Mouse (Mus musculus): ENCODE measurements around the gene Dok1. TPM values are rescaled to one million over a fixed set of nuclear protein-coding genes. Genes with fewer than 3 reads are reported as not detected.
A peak's percentile ranks its signal among the peaks of the same experiment; 100 is the strongest.

Dok1 gene
- total RNA-seq, 2 experiments from 2014 or later = 1.1 to 1.6 TPM

- intact Hi-C loops (cut with DNase I) = loop anchor here (1.0 kb wide), 3 partner anchors 24 to 57 kb away; no protein-coding TSS in a partner anchor
- peak; percentile 99 for DNase-seq (ENCODE audit: low spot score in 2 of 2)
These were observed 21.0 kb upstream of the Dok1 start, which contains the start of gene Aup1 for GRCm38 (mm10) chr6:83054074-83054851. Aup1 (plus strand) TSS chr6:83054521.

DNA sequence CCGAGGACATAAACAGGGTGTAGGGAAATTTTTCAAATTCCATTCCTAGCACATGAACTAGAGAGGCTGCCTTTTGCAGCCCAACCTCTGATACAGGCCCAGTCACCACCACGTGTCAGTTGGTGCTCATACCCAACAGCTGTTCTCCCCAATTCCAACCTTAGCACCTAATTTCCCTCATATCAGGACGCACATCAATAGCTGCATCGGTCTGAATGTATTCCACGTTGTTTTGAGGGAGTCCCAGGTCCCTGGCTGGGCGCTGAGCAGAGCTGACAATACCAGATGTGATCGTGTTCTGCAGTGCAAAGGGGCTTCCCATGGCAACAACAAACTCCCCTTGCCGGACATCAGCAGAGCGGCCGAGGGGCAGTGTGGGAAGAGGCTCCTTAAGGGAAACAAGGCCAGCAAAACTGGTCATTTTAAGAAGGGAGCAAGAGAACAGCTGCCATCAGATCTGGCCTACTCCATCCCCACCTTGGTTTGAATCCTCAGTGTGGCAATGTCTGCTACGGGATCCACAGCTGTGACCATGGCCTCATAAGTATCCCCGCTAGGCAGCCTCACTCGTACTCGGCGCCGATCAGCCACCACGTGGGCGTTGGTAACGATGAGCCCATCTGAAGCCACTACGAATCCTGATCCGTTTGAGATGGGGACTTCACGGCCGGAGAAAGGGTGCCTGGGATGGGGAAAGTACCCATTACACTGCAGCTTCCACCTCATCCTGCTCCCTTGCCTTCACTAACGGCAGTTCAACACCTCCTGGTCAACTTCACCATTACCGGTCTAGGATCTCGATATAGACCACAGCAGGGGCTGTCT is 20.1 kb upstream of the Dok1 start:
- intact Hi-C loops (cut with DNase I) = no loop called here
- DNase-seq (ENCODE audit: low spot score in 2 of 2) = peak; percentile 40 to 49

DNA sequence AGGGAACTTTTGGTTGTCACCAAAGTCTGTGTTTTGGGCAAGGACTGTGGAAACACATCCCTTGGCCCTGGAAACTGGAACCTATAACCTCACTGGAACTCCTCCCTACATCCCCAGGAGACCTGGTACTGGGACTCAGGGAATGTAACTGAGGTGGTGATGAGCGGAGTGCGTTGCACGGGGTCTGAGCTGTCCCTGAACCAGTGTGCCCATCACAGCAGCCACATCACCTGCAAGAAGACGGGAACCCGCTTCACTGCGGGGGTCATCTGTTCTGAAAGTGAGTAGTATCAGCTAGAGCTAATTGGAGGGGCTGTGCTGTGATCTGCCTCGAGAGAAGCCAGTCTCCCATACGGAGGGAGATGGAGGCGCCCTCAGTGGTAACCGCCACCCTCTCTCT is 16.1 kb upstream of the Dok1 start:
- no peak for DNase-seq (ENCODE audit: low spot score in 2 of 2)
- intact Hi-C loops (cut with DNase I) = no loop called here

- intact Hi-C loops (cut with DNase I) = no loop called here
- no peak for DNase-seq (ENCODE audit: low spot score in 2 of 2)
These were observed 11.5 kb upstream of the Dok1 start for GRCm38 (mm10) chr6:83044742-83045141.

DNA sequence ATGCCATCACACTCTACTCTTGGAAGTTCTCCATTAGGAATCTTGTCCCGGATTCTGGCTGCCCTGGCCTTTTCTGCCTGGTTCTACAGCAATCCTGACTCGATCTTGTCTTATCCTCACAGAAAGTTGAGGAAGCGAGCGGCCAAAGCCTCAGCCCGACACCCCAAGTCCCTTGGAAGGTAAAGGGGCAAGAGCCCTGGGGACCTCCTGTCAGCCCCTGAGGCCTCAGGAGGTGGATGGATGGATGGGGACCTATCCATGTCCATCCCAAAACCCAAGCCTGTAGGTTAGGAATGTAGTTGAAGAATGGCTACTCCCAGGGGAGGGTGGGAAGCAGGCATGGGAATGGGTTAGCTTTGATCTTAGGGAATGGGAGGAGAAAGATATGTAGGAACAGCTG is 10.7 kb upstream of the Dok1 start:
- intact Hi-C loops (cut with DNase I) = no loop called here
- DNase-seq (ENCODE audit: low spot score in 2 of 2) = no peak

DNA sequence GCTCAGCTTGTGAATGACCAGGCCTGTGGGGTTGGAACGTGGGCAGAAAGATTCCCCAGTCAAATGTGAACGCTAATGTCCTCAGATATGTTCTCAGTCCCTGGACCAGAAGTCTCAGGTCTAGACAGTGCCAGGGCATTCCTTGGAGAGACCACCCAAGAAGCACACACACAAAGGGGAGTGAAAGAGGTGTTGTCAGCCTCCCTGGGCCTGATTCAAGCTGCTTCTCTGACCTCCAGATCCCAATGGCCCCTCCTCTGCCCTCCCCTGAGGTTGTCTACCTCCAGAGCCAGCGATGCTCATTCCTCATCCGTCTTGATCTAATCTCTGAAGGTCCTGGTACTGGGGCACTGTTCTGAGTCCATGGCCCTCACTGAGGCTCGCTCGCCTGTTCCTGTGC is 10.3 kb upstream of the Dok1 start:
- no peak for DNase-seq (ENCODE audit: low spot score in 2 of 2)
- intact Hi-C loops (cut with DNase I) = no loop called here

DNA sequence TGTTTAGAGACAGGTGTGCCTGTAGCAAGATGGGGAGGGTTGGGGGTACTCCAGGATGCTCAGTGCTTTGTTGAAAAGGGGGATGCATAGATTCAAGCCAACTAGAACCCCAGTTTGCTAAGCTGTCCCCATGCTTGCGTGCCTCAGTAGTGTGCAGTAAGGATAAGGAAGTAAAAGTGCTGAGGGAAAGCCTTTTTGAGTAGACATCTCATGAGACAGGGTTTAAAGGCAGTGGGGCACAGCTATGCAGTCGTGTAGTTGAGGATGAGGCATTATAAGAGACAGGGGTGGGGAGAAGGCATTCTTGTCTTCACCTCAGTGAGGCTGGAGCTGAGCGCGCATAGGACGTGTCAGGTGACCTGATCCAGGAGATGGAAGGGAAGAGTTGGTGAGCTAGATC is 7.3 kb upstream of the Dok1 start:
- intact Hi-C loops (cut with DNase I) = no loop called here
- no peak for DNase-seq (ENCODE audit: low spot score in 2 of 2)

- intact Hi-C loops (cut with DNase I) = no loop called here
- peak; percentile 83 to 86 for DNase-seq (ENCODE audit: low spot score in 2 of 2)
These were observed 5.3 kb upstream of the Dok1 start for GRCm38 (mm10) chr6:83038496-83039012.

GRCm38 (mm10) chr6:83037188-83037587 is 3.9 kb upstream of the Dok1 start:
- no peak for DNase-seq (ENCODE audit: low spot score in 2 of 2)
- intact Hi-C loops (cut with DNase I) = no loop called here

DNA sequence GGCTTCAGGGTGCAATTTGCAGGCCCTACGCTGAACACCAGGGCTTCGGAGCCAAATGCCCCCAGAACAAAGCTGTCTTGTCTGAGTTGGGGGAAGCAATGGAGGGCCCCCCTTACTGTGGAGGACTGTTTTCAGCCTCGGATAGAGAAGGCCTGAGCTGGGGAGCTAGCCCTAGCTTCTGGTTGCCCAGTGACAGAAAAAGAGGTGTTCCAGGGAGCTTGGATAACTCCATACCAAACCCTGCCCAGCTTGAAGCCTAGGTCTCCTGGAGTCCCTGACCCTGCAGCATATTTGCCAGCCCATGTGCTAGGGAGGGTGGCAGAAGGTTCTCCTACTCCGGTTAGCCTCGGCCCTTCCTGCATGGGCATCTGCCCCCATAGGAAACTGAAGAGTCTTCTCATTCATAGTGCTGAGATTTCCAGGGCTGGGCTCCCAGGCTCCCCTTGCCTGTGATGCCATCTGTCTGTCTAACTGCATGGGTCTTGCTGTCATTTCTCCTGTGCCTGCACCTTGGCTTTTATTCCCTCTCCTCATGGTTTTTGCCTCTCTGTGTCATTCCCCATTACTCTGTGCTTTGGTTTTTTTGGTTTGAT is 1.3 kb upstream of the Dok1 start:
- DNase-seq (ENCODE audit: low spot score in 2 of 2) = no peak
- intact Hi-C loops (cut with DNase I) = no loop called here

DNA sequence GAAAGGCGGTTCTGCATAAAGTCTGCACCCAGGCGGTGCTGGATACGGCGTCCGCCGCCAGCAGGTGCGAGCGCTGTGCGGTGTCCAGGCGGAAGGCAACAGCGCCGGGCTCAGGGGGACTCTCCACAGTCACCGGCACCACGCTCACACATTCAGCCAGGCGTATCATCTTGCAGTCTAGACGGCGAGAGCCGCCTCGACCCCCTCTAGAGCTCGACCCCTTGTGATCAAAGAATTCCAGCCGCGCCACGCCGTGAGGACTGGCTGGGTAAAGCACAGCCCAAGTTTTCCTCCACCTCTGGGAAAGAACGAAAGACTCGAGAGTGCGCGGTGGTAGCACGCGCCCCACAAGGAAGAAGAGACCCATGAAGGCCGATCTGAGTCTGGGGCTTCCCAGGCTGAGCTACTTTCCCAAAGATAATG is 491 bp downstream of the Dok1 start:
- intact Hi-C loops (cut with DNase I) = no loop called here
- DNase-seq (ENCODE audit: low spot score in 2 of 2) = peak in 1 of 2 experiments; percentile 36

GRCm38 (mm10) chr6:83031921-83032590 is 1.2 kb downstream of the Dok1 start:
- intact Hi-C loops (cut with DNase I) = no loop called here
- DNase-seq (ENCODE audit: low spot score in 2 of 2) = no peak

DNA sequence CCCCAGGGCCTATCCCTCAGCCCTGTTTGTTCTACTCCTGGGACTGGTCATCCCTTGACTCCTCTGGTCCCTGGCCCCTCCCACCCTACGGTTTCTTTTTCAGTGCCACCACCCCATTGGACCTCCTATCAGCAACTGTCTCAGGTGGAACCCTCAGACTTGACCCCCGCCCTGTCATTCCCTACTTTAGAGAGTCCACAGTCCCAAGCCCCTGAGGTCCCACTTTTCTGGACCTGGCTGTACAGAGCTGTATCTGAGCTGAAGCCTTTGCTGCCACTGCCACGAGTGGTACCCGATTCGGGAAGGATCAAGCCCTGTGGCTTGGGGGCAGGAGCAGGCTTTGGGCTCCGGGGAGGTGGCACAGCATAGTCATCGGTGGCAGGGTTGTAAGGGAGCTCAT is 2.2 kb downstream of the Dok1 start:
- no peak for DNase-seq (ENCODE audit: low spot score in 2 of 2)
- intact Hi-C loops (cut with DNase I) = no loop called here

- no peak for DNase-seq (ENCODE audit: low spot score in 2 of 2)
- intact Hi-C loops (cut with DNase I) = no loop called here
These were observed 3.5 kb downstream of the Dok1 start for GRCm38 (mm10) chr6:83029777-83030176.

- DNase-seq (ENCODE audit: low spot score in 2 of 2) = no peak
- intact Hi-C loops (cut with DNase I) = no loop called here
These were observed 5.6 kb downstream of the Dok1 start for GRCm38 (mm10) chr6:83027706-83028105.

GRCm38 (mm10) chr6:83027293-83027692 is 6.0 kb downstream of the Dok1 start:
- no peak for DNase-seq (ENCODE audit: low spot score in 2 of 2)
- intact Hi-C loops (cut with DNase I) = no loop called here

DNA sequence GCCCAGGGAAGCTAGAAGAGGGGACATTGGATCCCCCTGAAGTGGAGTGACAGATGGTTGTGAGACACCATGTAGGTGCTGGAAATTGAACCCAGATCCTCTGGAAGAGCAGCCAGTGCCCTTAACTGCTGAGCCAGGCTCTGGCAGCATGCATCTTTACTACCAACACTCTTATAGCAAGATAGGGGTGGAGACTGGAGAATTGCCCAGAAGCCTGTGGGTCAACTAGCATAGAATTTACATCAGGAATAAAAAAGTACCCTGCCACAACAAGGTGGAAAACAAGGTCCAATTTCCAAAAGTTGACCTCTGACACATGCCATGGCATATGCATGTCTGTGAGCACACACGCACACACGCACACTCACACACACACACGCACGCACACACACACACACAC is 8.1 kb downstream of the Dok1 start:
- DNase-seq (ENCODE audit: low spot score in 2 of 2) = no peak
- intact Hi-C loops (cut with DNase I) = no loop called here

DNA sequence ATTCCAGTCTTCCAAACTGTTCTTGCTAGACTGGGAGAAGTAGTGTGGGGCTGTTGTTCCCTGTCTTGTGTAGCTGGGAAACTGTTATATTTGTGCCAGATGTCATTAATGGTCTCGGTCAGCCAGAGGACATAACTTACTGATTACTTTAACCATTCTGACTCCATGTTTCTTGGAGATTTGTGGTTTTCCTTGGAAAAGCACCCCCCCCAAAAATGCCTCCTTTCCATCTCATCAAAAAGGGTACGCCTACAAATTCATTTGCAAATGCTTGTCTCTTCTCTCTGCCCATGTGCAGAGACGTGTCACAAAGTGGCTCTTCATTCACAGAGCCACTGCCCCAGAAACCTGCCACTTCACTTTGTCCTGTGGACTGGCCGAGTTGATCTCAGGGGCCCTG is 8.8 kb downstream of the Dok1 start:
- DNase-seq (ENCODE audit: low spot score in 2 of 2) = no peak
- intact Hi-C loops (cut with DNase I) = no loop called here

- intact Hi-C loops (cut with DNase I) = no loop called here
These were observed 9.5 kb downstream of the Dok1 start for GRCm38 (mm10) chr6:83023786-83024185.

GRCm38 (mm10) chr6:83023008-83023407 is 10.3 kb downstream of the Dok1 start:
- intact Hi-C loops (cut with DNase I) = no loop called here

More at GRCm38 (mm10) chr6:83023786-83024185, 9.5 kb downstream of the Dok1 start:
- no peak for DNase-seq (ENCODE audit: low spot score in 2 of 2)

More at GRCm38 (mm10) chr6:83023008-83023407, 10.3 kb downstream of the Dok1 start:
- DNase-seq (ENCODE audit: low spot score in 2 of 2) = no peak

All from left cerebral cortex, postnatal 25 days (tissue).